Mouse (Mus musculus) heart, postnatal 4 days (tissue): ENCODE results near the gene Tet3. TPM values are rescaled to one million over a fixed set of nuclear protein-coding genes. Genes with fewer than 3 reads are reported as not detected.
"Not testable (repeated sequence)": the region's sequence is repeated elsewhere in the genome, so short reads cannot be mapped to it uniquely, and the experiment has no call there.

Experiments
- DNase-seq: peaks from one replicate; pipeline ENCODE4 v3.0.0; 2021
- total RNA-seq, 2 experiments: library from RNA; stranded (reverse); gene quantifications; 2 replicates each; pipeline ENCODE4 v1.2.3; 2021

Tet3 gene
- total RNA-seq, 2 experiments from 2014 or later = 51.7 to 56.7 TPM

- no peak for DNase-seq
Measured at GRCm38 (mm10) chr6:83361523-83362248, 97.2 kb downstream of the Tet3 start.

GRCm38 (mm10) chr6:83357436-83357835, 101.4 kb downstream of the Tet3 start:
- no peak for DNase-seq

GRCm38 (mm10) chr6:83356569-83357138, 102.2 kb downstream of the Tet3 start:
- DNase-seq = peak; percentile 93

- no peak for DNase-seq
Measured at GRCm38 (mm10) chr6:83354856-83355781, 103.8 kb downstream of the Tet3 start.

- DNase-seq = no peak
Measured at GRCm38 (mm10) chr6:83352666-83353410, 106.0 kb downstream of the Tet3 start.

DNA sequence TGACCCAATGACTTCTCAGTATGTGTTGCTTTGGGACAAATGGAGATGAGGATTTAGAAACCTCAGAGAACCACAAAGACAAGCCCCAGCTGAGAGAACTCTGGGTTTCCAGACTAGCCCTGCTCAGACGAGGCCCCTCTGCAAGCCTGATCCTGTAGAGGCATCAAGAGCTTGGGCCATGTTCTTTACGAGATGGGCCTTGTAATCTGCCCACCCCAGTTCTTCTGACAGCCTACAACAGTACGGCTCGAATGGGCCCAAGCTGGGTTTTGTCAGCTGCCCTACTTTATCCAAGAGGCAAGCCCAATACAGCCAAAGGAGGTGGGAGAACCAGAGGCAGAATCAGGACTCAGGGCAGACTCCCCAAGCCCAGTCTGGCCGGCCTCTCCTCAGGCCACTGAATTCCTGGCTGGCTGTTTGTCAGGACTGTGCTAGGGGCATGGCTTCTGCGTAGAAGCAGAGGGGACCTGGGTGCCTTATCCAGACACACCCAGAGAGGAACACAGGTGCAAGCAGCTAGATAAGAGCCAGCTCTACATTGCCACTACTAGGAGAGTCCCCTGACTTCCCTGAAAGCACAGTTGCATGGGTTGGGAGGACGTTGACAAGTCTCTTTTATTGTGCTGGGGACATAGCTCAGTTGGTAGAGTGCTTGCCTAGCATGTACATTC, 107.3 kb downstream of the Tet3 start:
- DNase-seq = no peak

DNA sequence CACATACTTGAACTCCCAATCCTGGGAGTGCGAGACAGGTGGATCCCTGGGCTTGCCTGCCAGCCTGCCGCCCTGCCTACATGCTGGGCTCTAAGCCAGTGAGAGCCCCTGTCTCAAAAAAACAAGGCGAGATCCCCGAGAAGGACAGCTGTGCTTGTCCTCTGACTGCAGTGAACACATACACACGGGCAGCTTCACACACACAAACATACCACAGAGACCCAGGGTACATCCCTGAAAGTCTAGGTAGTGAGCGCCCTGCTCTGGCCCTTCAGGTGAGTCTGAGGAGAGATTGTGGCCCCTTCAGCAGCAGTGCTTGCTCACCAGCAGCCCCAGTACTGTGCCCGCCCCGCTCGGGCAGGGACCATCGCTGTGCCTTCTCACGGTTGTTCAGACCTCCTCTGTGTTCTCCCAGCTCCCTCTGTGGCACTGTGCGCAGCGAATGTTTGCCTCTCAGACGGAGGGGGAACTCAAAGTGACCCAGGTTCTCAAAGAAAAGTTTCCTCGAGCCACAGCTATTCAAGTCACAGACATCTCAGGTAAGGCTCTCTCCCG, 108.0 kb downstream of the Tet3 start:
- no peak for DNase-seq

DNA sequence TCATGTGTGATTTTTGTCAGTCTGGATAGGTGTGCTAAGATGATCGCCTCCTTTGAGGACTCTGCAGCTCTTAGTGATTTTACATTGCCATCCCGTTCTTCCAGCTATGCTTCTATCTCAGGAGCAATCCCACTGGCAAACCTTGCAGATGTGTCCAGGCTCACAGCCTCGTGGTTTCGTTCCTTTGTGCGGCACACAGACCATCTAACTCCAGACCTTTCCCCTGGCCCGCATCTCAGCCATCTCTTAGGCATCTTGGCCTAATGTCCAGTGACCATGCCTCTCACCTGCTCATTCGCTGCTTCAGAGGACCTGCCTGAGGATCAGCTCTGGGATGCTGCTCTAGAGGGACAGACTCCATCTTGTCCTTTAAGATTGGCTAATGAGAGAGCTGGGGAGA, 108.7 kb downstream of the Tet3 start:
- DNase-seq = no peak

DNA sequence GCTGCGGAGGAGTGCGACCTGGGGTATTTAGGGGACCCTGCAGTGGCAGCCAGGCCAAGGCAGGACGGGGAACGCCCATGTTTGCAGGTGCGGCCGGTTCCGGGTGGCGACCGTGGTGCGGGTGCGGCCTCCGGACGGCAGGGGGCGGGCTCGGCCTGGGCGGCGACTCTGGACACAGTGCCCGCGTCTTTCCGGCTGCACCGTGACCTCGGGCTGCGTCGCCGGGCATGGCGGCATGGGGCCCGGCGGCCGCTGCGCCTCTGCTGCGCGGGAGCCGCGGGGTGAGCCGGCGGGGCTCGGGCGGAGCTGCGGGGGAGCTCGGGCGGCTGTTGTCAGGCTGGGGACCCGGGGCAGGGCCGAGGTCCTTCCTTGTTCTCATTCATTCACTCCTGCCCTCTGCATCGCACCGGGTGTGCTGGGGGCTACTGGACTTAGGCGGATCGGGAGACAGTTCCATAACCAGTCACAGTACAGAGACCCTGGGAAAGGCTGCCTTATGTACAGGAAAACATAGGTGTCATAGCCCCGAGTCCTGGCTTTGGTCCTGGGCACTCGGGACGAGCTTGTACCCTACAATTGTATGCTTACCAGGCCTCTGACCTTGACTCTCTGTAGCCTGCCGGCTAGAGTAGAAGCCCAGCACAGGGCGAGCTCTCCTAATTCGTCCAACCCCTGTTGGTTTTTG, 109.5 kb downstream of the Tet3 start:
- DNase-seq = peak; percentile 95

- no peak for DNase-seq
Measured at GRCm38 (mm10) chr6:83348873-83349272, 110.0 kb downstream of the Tet3 start, which contains the start of gene Bola3. Gene Bola3 (plus strand): TSS chr6:83349147.

DNA sequence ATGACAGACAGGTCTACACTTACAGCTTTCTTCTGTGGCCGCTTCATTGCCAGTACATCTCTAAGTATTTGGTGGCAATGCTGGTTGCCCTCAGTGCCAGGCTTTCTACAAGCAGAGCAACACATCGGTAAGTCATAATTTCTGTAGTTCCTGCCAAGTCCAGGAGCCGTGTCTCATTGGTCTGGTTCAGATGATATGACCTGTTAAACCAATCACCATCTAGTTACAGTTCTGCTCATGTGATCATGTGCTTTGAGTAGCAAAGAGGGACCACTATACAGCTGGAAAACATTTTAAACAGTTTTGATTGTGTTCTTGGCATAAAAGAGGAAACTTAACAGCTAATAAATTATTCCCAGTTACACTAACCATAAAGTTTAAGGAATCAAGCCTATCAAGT, 111.0 kb downstream of the Tet3 start:
- no peak for DNase-seq

DNA sequence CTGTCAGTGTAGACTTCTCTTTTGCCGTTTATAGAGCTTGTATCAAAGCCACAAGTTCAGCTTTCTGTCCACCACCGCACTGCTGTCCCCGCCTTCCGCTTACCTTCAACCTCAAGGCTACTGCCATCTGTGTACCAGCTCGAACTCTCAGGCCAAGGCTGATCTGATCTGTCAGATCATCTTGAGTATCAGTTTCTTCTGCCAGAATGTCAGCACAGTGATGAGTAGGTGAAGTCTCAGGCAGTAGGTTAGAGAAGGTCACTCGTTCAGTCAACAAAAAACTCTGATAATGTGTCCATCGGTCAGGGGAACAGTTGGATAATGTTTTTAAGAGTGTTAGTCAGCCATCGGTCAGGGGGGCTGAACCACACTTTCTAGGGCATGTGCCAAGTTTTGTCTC, 113.6 kb downstream of the Tet3 start:
- DNase-seq = not testable (repeated sequence)

DNA sequence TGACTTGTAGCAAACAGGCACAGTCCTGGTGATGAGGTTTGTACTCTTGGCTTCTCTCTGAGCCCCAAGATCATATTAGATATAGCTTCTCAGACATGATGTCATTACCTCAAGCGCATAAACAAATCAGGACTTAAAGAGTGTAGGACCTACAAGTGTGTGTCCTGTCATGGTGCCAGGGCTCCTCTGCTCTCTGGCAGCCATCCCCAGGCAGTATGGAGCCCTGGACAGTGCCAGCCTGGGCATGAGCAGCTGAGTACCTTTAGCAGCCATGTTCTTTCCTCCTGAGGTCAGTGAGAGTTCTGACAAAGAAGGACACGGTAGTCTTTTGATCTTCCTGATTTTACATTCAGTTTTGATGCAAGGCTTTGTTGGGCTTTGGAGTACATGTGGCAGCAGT, 115.9 kb downstream of the Tet3 start:
- DNase-seq = no peak

- DNase-seq = no peak
Measured at GRCm38 (mm10) chr6:83341387-83341786, 117.5 kb downstream of the Tet3 start.

DNA sequence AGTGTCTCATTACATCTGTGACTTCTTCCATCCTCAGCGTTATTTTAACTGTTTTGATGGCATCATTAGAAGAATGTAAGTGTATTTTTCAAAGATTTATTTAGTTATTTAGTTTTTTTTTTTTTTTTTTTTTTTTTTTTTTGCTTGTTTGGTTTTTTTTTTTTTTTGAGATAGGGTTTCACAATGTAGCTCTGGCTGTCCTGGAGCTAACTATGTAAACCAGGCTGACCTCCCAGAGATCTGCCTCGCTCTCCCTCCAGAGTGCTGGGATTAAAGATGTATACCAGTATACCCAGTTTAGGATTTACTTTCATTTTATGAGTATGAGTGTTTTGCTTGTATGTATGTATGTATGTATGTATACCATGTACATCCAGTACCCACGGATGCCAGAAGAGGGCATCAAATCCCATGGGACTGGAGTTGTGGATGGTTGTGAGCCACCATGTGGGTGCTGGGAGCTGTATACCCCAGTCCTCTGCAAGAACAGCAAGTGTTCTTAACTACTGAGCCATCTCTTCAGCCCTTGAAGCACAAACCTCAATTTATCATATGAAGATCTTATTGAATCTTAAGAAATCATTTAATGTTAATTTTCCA, 131.2 kb downstream of the Tet3 start:
- no peak for DNase-seq

GRCm38 (mm10) chr6:83326761-83327160, 132.1 kb downstream of the Tet3 start:
- DNase-seq = no peak

- no peak for DNase-seq
Measured at GRCm38 (mm10) chr6:83326394-83326736, 132.5 kb downstream of the Tet3 start.

- peak; percentile 95 for DNase-seq
Measured at GRCm38 (mm10) chr6:83325525-83326393, 133.1 kb downstream of the Tet3 start, which contains the start of the genes Mthfd2 and Mob1a. Gene Mthfd2 (minus strand): TSS chr6:83325908. Gene Mob1a (plus strand): TSS chr6:83326016.

GRCm38 (mm10) chr6:83323652-83324419, 135.0 kb downstream of the Tet3 start:
- DNase-seq = no peak
